20 mouse cellular contexts compared by ENCODE assay signal in genomic region chr1:34284979-34285378, GRCm38 (mm10).
DNase-seq lines count a peak whose midpoint lies in the region; ATAC-seq and TF ChIP-seq lines count a peak whose summit lies in the region.
"Had no signal": no experiment of that assay in that cellular context is flagged by ENCODE, and none has a peak within 500 bp of the region (broad histone marks: within the 10 kb centered on the region; RNA-seq: fewer than 3 reads in every experiment).

No protein-coding gene starts in this region.

- no peaks in the 10 kb centered on the region for H3K4me1 ChIP-seq in MEL (ENCODE audit: control insufficient read depth in 1 of 2, insufficient read depth in 2 of 2, low read length in 2 of 2)
- H3K4me1 ChIP-seq: embryonic facial prominence, embryonic 12.5 days; forebrain, embryonic 12.5 days; hindbrain, embryonic 15.5 days had no signal

- no peaks in the 10 kb centered on the region for H3K79me2 ChIP-seq in MEL (ENCODE audit: control insufficient read depth, insufficient read depth, low read length, poor library complexity)

- ATAC-seq in frontal cortex, adult (ENCODE audit: low TSS enrichment) = peak; percentile 23; the same call in 1 of the 2 replicates
- ATAC-seq in cerebellum, adult (ENCODE audit: insufficient number of reproducible peaks, low FRiP score, low TSS enrichment) = no peak
- ATAC-seq: intestine, embryonic 16.5 days had no signal

- no peaks in the 10 kb centered on the region for H3K9me3 ChIP-seq in MEL (replicated peaks; ENCODE audit: insufficient read depth, low read length)
- H3K9me3 ChIP-seq: embryonic facial prominence, embryonic 12.5 days; forebrain, embryonic 12.5 days; heart, embryonic 12.5 days; hindbrain, embryonic 15.5 days had no signal

- H3K36me3 ChIP-seq in MEL (ENCODE audit: control insufficient read depth in 1 of 2, insufficient read depth in 2 of 2, low read length in 2 of 2) = no peaks in the 10 kb centered on the region; a peak in 1 of 4 replicates

- H3K27ac ChIP-seq in MEL (ENCODE audit: control insufficient read depth, low read depth, low read length) = no peak overlapping the region
- H3K27ac ChIP-seq: embryonic facial prominence, embryonic 12.5 days; forebrain, embryonic 12.5 days; heart, adult 2 months; hindbrain, embryonic 15.5 days had no signal

- no peak overlapping the region for H3K4me3 ChIP-seq in MEL (ENCODE audit: control insufficient read depth in 1 of 2, insufficient read depth in 1 of 2, low read depth in 2 of 2, low read length in 2 of 2)
- H3K4me3 ChIP-seq: embryonic facial prominence, embryonic 12.5 days; forebrain, embryonic 12.5 days; heart, adult 2 months; heart, embryonic 12.5 days; hindbrain, embryonic 15.5 days had no signal

- no peaks in the 10 kb centered on the region for H3K27me3 ChIP-seq in MEL (ENCODE audit: control insufficient read depth in 1 of 2, insufficient read depth in 2 of 2, low read length in 2 of 2)
- H3K27me3 ChIP-seq: embryonic facial prominence, embryonic 12.5 days; forebrain, embryonic 12.5 days; heart, embryonic 12.5 days; hindbrain, embryonic 15.5 days had no signal

- peak; percentile 49 for DNase-seq in adrenal gland, adult 2 months
- no peak for DNase-seq in adrenal gland, adult 18-20 months (ENCODE audit: low spot score in 2 of 2)
- no peak for DNase-seq in frontal cortex, postnatal 10 days (ENCODE audit: low spot score in 2 of 2)
- DNase-seq in MEL (ENCODE audit: low read depth, low spot score) = peak; percentile 11
- DNase-seq in adrenal gland, postnatal 25 days = peak; percentile 36
- DNase-seq in spleen, adult 18-20 months = no peak
- DNase-seq: cerebellum, adult 11 months; cerebellum, adult 8-10 months; cerebellum, postnatal 14 days; embryo, embryonic 11 days; gastrocnemius, postnatal 10 days; heart, adult 2 months; kidney, adult 2 months had no signal

- H3K9ac ChIP-seq in MEL (ENCODE audit: control insufficient read depth, low read depth, low read length, poor library complexity, severe bottlenecking) = no peak overlapping the region
- H3K9ac ChIP-seq: embryonic facial prominence, embryonic 12.5 days; forebrain, embryonic 12.5 days; heart, embryonic 12.5 days; hindbrain, embryonic 15.5 days had no signal

- no peak for TF ChIP-seq POLR2A in MEL (IDR thresholded peaks at IDR 0.05; ENCODE audit: control insufficient read depth in 1 of 2, insufficient read depth in 1 of 2, low read depth in 1 of 2, low read length in 2 of 2, poor library complexity in 1 of 2)

- TF ChIP-seq CTCF in MEL (IDR thresholded peaks at IDR 0.05 in 2 of 3, conservative IDR thresholded peaks at IDR 0.05 in 1 of 3; ENCODE audit: control insufficient read depth in 1 of 3, insufficient read depth in 1 of 3, low read depth in 2 of 3, low read length in 3 of 3, poor library complexity in 1 of 3, severe bottlenecking in 1 of 3) = no peak

- TF ChIP-seq EP300 in MEL (IDR thresholded peaks at IDR 0.05; ENCODE audit: low read depth in 1 of 2, low read length in 2 of 2) = no peak

- no peak for TF ChIP-seq RAD21 in MEL (IDR thresholded peaks at IDR 0.05; ENCODE audit: low read depth, low read length)

TF ChIP-seq in MEL, 35 proteins besides CTCF, POLR2A, EP300 and RAD21:
- TF ChIP-seq ZNF384 (IDR thresholded peaks at IDR 0.05; ENCODE audit: low read depth, low read length) = no peak
- no peak for TF ChIP-seq ZMIZ1 (IDR thresholded peaks at IDR 0.05; ENCODE audit: low read depth, low read length)
- no peak for TF ChIP-seq MXI1 (IDR thresholded peaks at IDR 0.05; ENCODE audit: low read depth, low read length)
- no peak for TF ChIP-seq TAL1 (IDR thresholded peaks at IDR 0.05; ENCODE audit: low read length)

Comparison
In these comparisons a context has a peak if more than half of its experiments do, and no peak if none do; other contexts are left out.
1. DNase-seq: peak in adrenal gland, adult 2 months (single experiment), MEL (single experiment) and adrenal gland, postnatal 25 days (single experiment); none in adrenal gland, adult 18-20 months (0 of 2), frontal cortex, postnatal 10 days (0 of 2) and spleen, adult 18-20 months (0 of 2).